Mouse (Mus musculus) intestine, embryonic 15.5 days (tissue): ENCODE data around the gene Brms1. TPM values are rescaled to one million over a fixed set of nuclear protein-coding genes. Genes with fewer than 3 reads are reported as not detected.
A peak's percentile ranks its signal among the peaks of the same experiment; 100 is the strongest.

Experiments used
- ATAC-seq: fragments of 200-750 bp; cut with Nextera tagmentation; 2 replicates; pipeline ENCODE4 v1.8.0; 2017; ENCODE audit warnings: moderate TSS enrichment, moderate library complexity
- H3K27ac ChIP-seq: fragments of 300-500 bp; sonication (generic); 2 replicates; pipeline ENCODE4 v1.5.1; 2015; ENCODE audit warnings: mild to moderate bottlenecking, inconsistent platforms
- H3K27me3 ChIP-seq: fragments of 300-500 bp; sonication (generic); replicated peaks from 2 replicates; pipeline ENCODE4 v1.6.1; 2015; ENCODE audit warnings: inconsistent platforms
- H3K36me3 ChIP-seq: fragments of 300-500 bp; sonication (generic); 2 replicates; pipeline ENCODE4 v1.6.1; 2015; ENCODE audit warnings: inconsistent platforms
- H3K4me1 ChIP-seq: fragments of 300-500 bp; sonication (generic); replicated peaks from 2 replicates; pipeline ENCODE4 v1.6.1; 2015; ENCODE audit warnings: inconsistent platforms
- H3K4me2 ChIP-seq: fragments of 300-500 bp; sonication (generic); replicated peaks from 2 replicates; pipeline ENCODE4 v1.6.1; 2015; ENCODE audit warnings: mild to moderate bottlenecking, inconsistent platforms
- H3K4me3 ChIP-seq: fragments of 300-500 bp; sonication (generic); replicated peaks from 2 replicates; pipeline ENCODE4 v1.5.1; 2015; ENCODE audit warnings: inconsistent platforms
- H3K9ac ChIP-seq: fragments of 300-500 bp; sonication (generic); 2 replicates; pipeline ENCODE4 v1.6.1; 2015; ENCODE audit warnings: inconsistent platforms
- H3K9me3 ChIP-seq: fragments of 300-500 bp; sonication (generic); 2 replicates; pipeline ENCODE4 v1.6.1; 2016; ENCODE audit warnings: inconsistent platforms
- WGBS: fragments of 180-500 bp; shearing (Covaris S2); methylation state at CpG from one replicate; pipeline ENCODE4 v1.1.7; 2015; 5-methylcytosine and 5-hydroxymethylcytosine counted together
- polyA plus RNA-seq: library from polyadenylated mRNA; unstranded; fragments of >200 nt; fragmentation: Nextera tagmentation; extraction: Ambion mirVana; gene quantifications from 2 replicates; pipeline ENCODE4 v1.2.1, GENCODE M21; 2015

Brms1 gene
- polyA plus RNA-seq, 1 experiment from 2014 or later: 37.5 TPM

DNA sequence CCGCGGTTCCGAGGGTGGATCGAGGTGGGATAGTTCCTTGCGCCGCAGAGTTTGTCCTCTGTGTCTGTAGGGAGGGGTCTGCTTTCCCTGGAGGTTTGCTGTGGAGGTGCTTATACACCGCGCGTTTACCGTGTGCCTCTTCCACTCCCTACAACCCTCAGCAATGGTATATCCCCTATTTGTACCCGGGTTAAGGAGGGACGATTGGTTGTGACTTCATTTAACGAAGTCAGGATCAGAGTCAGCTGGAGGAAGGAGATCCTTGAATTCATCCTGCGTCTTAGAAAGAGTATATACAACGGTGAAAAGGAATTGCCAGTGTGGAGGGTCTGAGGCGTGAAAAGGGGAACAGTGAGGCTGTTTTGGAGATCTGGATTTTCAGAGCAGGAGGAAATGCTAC is 434 bp downstream of the Brms1 start:
- WGBS: 1% methylated on average over 16 of the region's 16 CpGs

DNA sequence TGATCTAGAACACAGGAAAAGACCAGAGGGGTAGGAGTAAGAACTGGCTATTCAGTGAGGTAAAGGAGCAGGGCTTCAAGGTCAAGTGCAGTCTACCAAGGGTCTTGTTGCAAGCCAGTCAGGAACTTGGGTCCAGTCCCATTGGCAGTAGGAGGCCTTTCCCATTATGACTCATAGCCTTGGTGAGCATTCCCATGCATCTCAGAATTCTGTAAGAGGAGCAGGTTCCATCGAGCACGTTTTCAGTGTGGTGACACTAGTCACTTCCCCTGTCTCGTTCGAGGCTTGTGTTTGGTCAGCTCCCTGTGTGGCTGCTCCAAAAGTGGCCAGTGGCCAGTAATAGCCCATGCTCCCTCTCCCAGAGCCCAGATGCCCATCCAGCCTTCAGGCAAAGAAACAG is 4.4 kb downstream of the Brms1 start:
- Histone ChIP-seq H3K9me3 (no peaks in the 10 kb centered on the region), H3K9ac (no peak overlapping the region), H3K36me3 (peaks cover 20% of the 10 kb centered on the region; the same call in 1 of the 2 replicates), H3K4me2 (no peak overlapping the region), H3K27ac (no peak overlapping the region), H3K27me3 (no peaks in the 10 kb centered on the region), H3K4me1 (peaks cover 8% of the 10 kb centered on the region), H3K4me3 (no peak overlapping the region)
- 79% methylated on average over 4 of the region's 4 CpGs for WGBS
- no peak for ATAC-seq

More for the DNA sequence above, 434 bp downstream of the Brms1 start:
- H3K9ac ChIP-seq: peak overlapping the region; percentile 76
- H3K27me3 ChIP-seq: no peaks in the 10 kb centered on the region
- no peak for ATAC-seq
- H3K27ac ChIP-seq: peak overlapping the region; percentile 77
- no peaks in the 10 kb centered on the region for H3K9me3 ChIP-seq
- peak overlapping the region; percentile 94 for H3K4me2 ChIP-seq
- peak overlapping the region; percentile 64 for H3K4me3 ChIP-seq
- peaks cover 4% of the 10 kb centered on the region; the same call in 1 of the 2 replicates for H3K36me3 ChIP-seq
- H3K4me1 ChIP-seq: peaks cover 24% of the 10 kb centered on the region

- H3K4me3 ChIP-seq: no peak overlapping the region
- no peak; the same call in 1 of the 2 replicates for ATAC-seq
- H3K4me1 ChIP-seq: peaks cover 13% of the 10 kb centered on the region
- no peaks in the 10 kb centered on the region for H3K9me3 ChIP-seq
- H3K4me2 ChIP-seq: no peak overlapping the region
- 86% methylated on average over 14 of the region's 14 CpGs for WGBS
- peaks cover 20% of the 10 kb centered on the region; the same call in 1 of the 2 replicates for H3K36me3 ChIP-seq
- H3K27me3 ChIP-seq: peaks cover 11% of the 10 kb centered on the region; the same call in 1 of the 2 replicates
- no peak overlapping the region for H3K9ac ChIP-seq
- no peak overlapping the region for H3K27ac ChIP-seq
Measured at GRCm38 (mm10) chr19:5048138-5049056, 7.2 kb downstream of the Brms1 start.

GRCm38 (mm10) chr19:5049325-5049724 is 8.2 kb downstream of the Brms1 start:
- no peaks in the 10 kb centered on the region for H3K9me3 ChIP-seq
- H3K4me2 ChIP-seq: no peak overlapping the region
- H3K27ac ChIP-seq: no peak overlapping the region
- ATAC-seq: no peak
- H3K36me3 ChIP-seq: peaks cover 20% of the 10 kb centered on the region; the same call in 1 of the 2 replicates
- H3K4me1 ChIP-seq: peaks cover 13% of the 10 kb centered on the region
- WGBS: 80% methylated on average over 6 of the region's 6 CpGs
- no peak overlapping the region for H3K4me3 ChIP-seq
- H3K27me3 ChIP-seq: peaks cover 14% of the 10 kb centered on the region; the same call in 1 of the 2 replicates
- no peak overlapping the region for H3K9ac ChIP-seq

- peak within 1 kb of the TSS; percentile 26; the same call in 1 of the 2 replicates for H3K9ac ChIP-seq
- ATAC-seq: peak; percentile 79
Measured at GRCm38 (mm10) chr19:5050047-5050905, 9.1 kb downstream of the Brms1 start, which contains the start of gene Rin1. TSS of gene Rin1 (plus strand) at chr19:5050481.

DNA sequence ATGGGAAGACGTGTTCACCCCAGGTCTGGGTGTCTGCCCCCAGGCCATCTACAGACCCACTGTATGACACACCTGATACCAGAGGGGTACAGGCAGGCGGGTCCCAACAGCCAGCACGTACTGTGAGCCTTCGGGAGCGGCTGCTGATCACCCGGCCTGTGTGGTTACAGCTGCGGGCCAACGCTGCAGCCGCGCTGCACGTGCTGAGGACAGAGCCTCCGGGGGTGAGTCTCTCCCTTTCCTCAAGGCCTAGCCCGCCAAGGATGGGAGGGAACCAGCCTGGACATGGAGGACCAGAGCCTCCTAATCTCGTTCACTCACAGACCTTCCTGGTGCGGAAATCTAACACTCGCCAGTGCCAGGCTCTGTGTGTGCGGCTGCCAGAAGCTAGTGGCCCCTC is 9.9 kb downstream of the Brms1 start:
- peaks cover 13% of the 10 kb centered on the region for H3K4me1 ChIP-seq
- H3K4me2 ChIP-seq: peak overlapping the region; percentile 62
- peak overlapping the region; percentile 37 for H3K4me3 ChIP-seq
- peak overlapping the region; percentile 49 for H3K27ac ChIP-seq
- peak overlapping the region; percentile 26; the same call in 1 of the 2 replicates for H3K9ac ChIP-seq
- peaks cover 19% of the 10 kb centered on the region; the same call in 1 of the 2 replicates for H3K27me3 ChIP-seq
- H3K9me3 ChIP-seq: no peaks in the 10 kb centered on the region
- 6% methylated on average over 17 of the region's 17 CpGs for WGBS
- peaks cover 20% of the 10 kb centered on the region; the same call in 1 of the 2 replicates for H3K36me3 ChIP-seq
- peak; percentile 67 for ATAC-seq

More at GRCm38 (mm10) chr19:5050047-5050905, 9.1 kb downstream of the Brms1 start, which contains the start of gene Rin1:
- H3K4me3 ChIP-seq: peak within 1 kb of the TSS; percentile 37
- no peaks in the 10 kb centered on the region for H3K9me3 ChIP-seq
- 18% methylated on average over 14 of the region's 14 CpGs for WGBS
- peaks cover 20% of the 10 kb centered on the region; the same call in 1 of the 2 replicates for H3K36me3 ChIP-seq
- H3K4me1 ChIP-seq: peaks cover 13% of the 10 kb centered on the region
- peak within 1 kb of the TSS; percentile 62 for H3K4me2 ChIP-seq
- H3K27ac ChIP-seq: peak within 1 kb of the TSS; percentile 49
- peaks cover 19% of the 10 kb centered on the region; the same call in 1 of the 2 replicates for H3K27me3 ChIP-seq

DNA sequence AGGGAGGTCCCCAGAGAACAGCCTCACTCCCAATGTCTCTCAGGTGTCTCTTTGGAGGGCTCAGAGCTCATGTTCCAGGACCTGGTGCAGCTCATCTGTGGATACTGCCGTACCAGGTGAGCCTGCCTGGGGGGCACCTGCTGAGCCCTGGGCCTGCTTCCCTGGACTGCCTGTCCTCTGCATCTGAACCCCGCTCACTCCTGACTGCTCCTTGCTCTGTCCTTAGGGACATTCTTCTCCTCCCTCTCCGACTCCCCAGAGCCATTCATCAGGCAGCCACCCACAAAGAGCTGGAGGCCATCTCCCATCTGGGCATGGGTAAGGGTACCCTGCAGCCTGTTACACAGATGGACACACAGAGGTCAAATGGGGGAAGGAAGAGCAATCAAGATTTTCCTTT is 10.4 kb downstream of the Brms1 start:
- peak overlapping the region; percentile 26; the same call in 1 of the 2 replicates for H3K9ac ChIP-seq
- no peak for ATAC-seq
- H3K27me3 ChIP-seq: peaks cover 19% of the 10 kb centered on the region; the same call in 1 of the 2 replicates
- peaks cover 16% of the 10 kb centered on the region; the same call in 1 of the 2 replicates for H3K36me3 ChIP-seq
- peaks cover 17% of the 10 kb centered on the region for H3K4me1 ChIP-seq
- peak overlapping the region; percentile 62 for H3K4me2 ChIP-seq
- 69% methylated on average over 3 of the region's 3 CpGs for WGBS
- no peaks in the 10 kb centered on the region for H3K9me3 ChIP-seq
- H3K27ac ChIP-seq: no peak overlapping the region
- H3K4me3 ChIP-seq: peak overlapping the region; percentile 37; the same call in 1 of the 2 replicates

GRCm38 (mm10) chr19:5052166-5052822 is 11.1 kb downstream of the Brms1 start:
- 48% methylated on average over 25 of the region's 25 CpGs for WGBS
- Histone ChIP-seq H3K27me3 (peaks cover 19% of the 10 kb centered on the region; the same call in 1 of the 2 replicates), H3K9ac (no peak overlapping the region), H3K36me3 (peaks cover 10% of the 10 kb centered on the region; the same call in 1 of the 2 replicates), H3K4me1 (peaks cover 22% of the 10 kb centered on the region), H3K4me2 (0 out of 2 replicates have a peak overlapping the region, but pooled peaks have one; percentile 9), H3K27ac (no peak overlapping the region), H3K9me3 (no peaks in the 10 kb centered on the region), H3K4me3 (no peak overlapping the region)
- no peak for ATAC-seq

GRCm38 (mm10) chr19:5052853-5053252 is 11.7 kb downstream of the Brms1 start:
- WGBS: 70% methylated on average over 17 of the region's 17 CpGs

GRCm38 (mm10) chr19:5053909-5054308 is 12.8 kb downstream of the Brms1 start:
- no peak for ATAC-seq
- WGBS: 20% methylated on average over 9 of the region's 9 CpGs

More at GRCm38 (mm10) chr19:5052853-5053252, 11.7 kb downstream of the Brms1 start:
- Histone ChIP-seq H3K4me1 (peaks cover 22% of the 10 kb centered on the region), H3K4me3 (no peak overlapping the region), H3K9me3 (no peaks in the 10 kb centered on the region), H3K36me3 (0 out of 2 replicates have a peak, but pooled peaks cover 5% of the 10 kb centered on the region), H3K4me2 (no peak overlapping the region), H3K27ac (no peak overlapping the region), H3K9ac (no peak overlapping the region), H3K27me3 (peaks cover 19% of the 10 kb centered on the region; the same call in 1 of the 2 replicates)
- no peak for ATAC-seq

GRCm38 (mm10) chr19:5056251-5056650 is 15.1 kb downstream of the Brms1 start:
- whole genome bisulfite sequencing: 13% methylated on average over 6 of the region's 6 CpGs
- no peak overlapping the region for H3K9ac ChIP-seq
- H3K27ac ChIP-seq: 0 out of 2 replicates have a peak overlapping the region, but pooled peaks have one; percentile 9
- no peak overlapping the region for H3K4me3 ChIP-seq
- H3K36me3 ChIP-seq: no peaks in the 10 kb centered on the region
- H3K4me1 ChIP-seq: peaks cover 39% of the 10 kb centered on the region
- H3K27me3 ChIP-seq: peaks cover 19% of the 10 kb centered on the region; the same call in 1 of the 2 replicates
- peak; percentile 16; the same call in 1 of the 2 replicates for ATAC-seq
- H3K4me2 ChIP-seq: peak overlapping the region; percentile 4; the same call in 1 of the 2 replicates
- H3K9me3 ChIP-seq: no peaks in the 10 kb centered on the region

More at GRCm38 (mm10) chr19:5053909-5054308, 12.8 kb downstream of the Brms1 start:
- H3K4me3 ChIP-seq: no peak overlapping the region
- H3K36me3 ChIP-seq: 0 out of 2 replicates have a peak, but pooled peaks cover 5% of the 10 kb centered on the region
- no peaks in the 10 kb centered on the region for H3K9me3 ChIP-seq
- no peak overlapping the region for H3K9ac ChIP-seq
- H3K27ac ChIP-seq: no peak overlapping the region
- H3K4me2 ChIP-seq: no peak overlapping the region
- peaks cover 28% of the 10 kb centered on the region for H3K4me1 ChIP-seq
- H3K27me3 ChIP-seq: peaks cover 19% of the 10 kb centered on the region; the same call in 1 of the 2 replicates
